Mouse (Mus musculus) stomach, embryonic 15.5 days (tissue): Measurements from ENCODE around the gene St6gal1. TPM values are rescaled to one million over a fixed set of nuclear protein-coding genes. Genes with fewer than 3 reads are reported as not detected.
A peak's percentile ranks its signal among the peaks of the same experiment; 100 is the strongest.

ENCODE experiments used
- ATAC-seq: fragments of 200-750 bp; cut with Nextera tagmentation; 2 replicates; pipeline ENCODE4 v1.8.0; 2017; ENCODE audit warnings: low read depth, moderate number of reproducible peaks, moderate TSS enrichment; ENCODE audit not compliant: insufficient read depth, low FRiP score
- H3K27ac ChIP-seq: fragments of 300-500 bp; sonication (generic); 2 replicates; pipeline ENCODE4 v1.5.1; 2015; ENCODE audit warnings: mild to moderate bottlenecking, inconsistent platforms
- H3K27me3 ChIP-seq: fragments of 300-500 bp; sonication (generic); replicated peaks from 2 replicates; pipeline ENCODE4 v1.6.1; 2015; ENCODE audit warnings: inconsistent platforms
- H3K36me3 ChIP-seq: fragments of 300-500 bp; sonication (generic); 2 replicates; pipeline ENCODE4 v1.6.1; 2015; ENCODE audit warnings: inconsistent platforms
- H3K4me1 ChIP-seq: fragments of 300-500 bp; sonication (generic); 2 replicates; pipeline ENCODE4 v1.6.1; 2015; ENCODE audit warnings: inconsistent platforms
- H3K4me2 ChIP-seq: fragments of 300-500 bp; sonication (generic); 2 replicates; pipeline ENCODE4 v1.6.1; 2015; ENCODE audit warnings: mild to moderate bottlenecking, inconsistent platforms
- H3K4me3 ChIP-seq: fragments of 300-500 bp; sonication (generic); replicated peaks from 2 replicates; pipeline ENCODE4 v1.5.1; 2015; ENCODE audit warnings: inconsistent platforms
- H3K9ac ChIP-seq: fragments of 300-500 bp; sonication (generic); 2 replicates; pipeline ENCODE4 v1.6.1; 2015; ENCODE audit warnings: inconsistent platforms
- H3K9me3 ChIP-seq: fragments of 300-500 bp; sonication (generic); 2 replicates; pipeline ENCODE4 v1.6.1; 2016; ENCODE audit warnings: inconsistent platforms
- WGBS: fragments of 180-500 bp; shearing (Covaris S2); methylation state at CpG from one replicate; pipeline ENCODE4 v1.1.7; 2015; 5-methylcytosine and 5-hydroxymethylcytosine counted together
- polyA plus RNA-seq: library from polyadenylated mRNA; unstranded; fragments of >200 nt; fragmentation: Nextera tagmentation; extraction: Ambion mirVana; gene quantifications from 2 replicates; pipeline ENCODE4 v1.2.1, GENCODE M21; 2015

St6gal1 gene
- polyA plus RNA-seq, 1 experiment from 2014 or later = 16.3 TPM

- Histone ChIP-seq H3K4me1 (peaks cover 11% of the 10 kb centered on the region; the same call in 1 of the 2 replicates), H3K4me2 (peak overlapping the region; percentile 97), H3K9ac (peak overlapping the region; percentile 58), H3K27me3 (no peaks in the 10 kb centered on the region), H3K4me3 (peak overlapping the region; percentile 64), H3K9me3 (no peaks in the 10 kb centered on the region), H3K27ac (peak overlapping the region; percentile 81), H3K36me3 (no peaks in the 10 kb centered on the region)
- WGBS = under 1% methylated on average over 44 of the region's 46 CpGs
- ATAC-seq = peak; percentile 66
These were observed 655 bp downstream of the St6gal1 start for GRCm38 (mm10) chr16:23225069-23225721.

GRCm38 (mm10) chr16:23225821-23226600 lies 1.5 kb downstream of the St6gal1 start:
- peak overlapping the region; percentile 64 for H3K4me3 ChIP-seq
- H3K27me3 ChIP-seq = no peaks in the 10 kb centered on the region
- no peaks in the 10 kb centered on the region for H3K36me3 ChIP-seq
- H3K4me2 ChIP-seq = peak overlapping the region; percentile 97
- ATAC-seq = no peak
- H3K4me1 ChIP-seq = peaks cover 11% of the 10 kb centered on the region; the same call in 1 of the 2 replicates
- peak overlapping the region; percentile 81 for H3K27ac ChIP-seq
- no peaks in the 10 kb centered on the region for H3K9me3 ChIP-seq
- peak overlapping the region; percentile 58; the same call in 1 of the 2 replicates for H3K9ac ChIP-seq
- WGBS = under 1% methylated on average over 28 of the region's 28 CpGs

GRCm38 (mm10) chr16:23226601-23227351 lies 2.2 kb downstream of the St6gal1 start:
- H3K27me3 ChIP-seq = no peaks in the 10 kb centered on the region
- peak overlapping the region; percentile 97 for H3K4me2 ChIP-seq
- H3K4me1 ChIP-seq = peaks cover 14% of the 10 kb centered on the region; the same call in 1 of the 2 replicates
- H3K36me3 ChIP-seq = no peaks in the 10 kb centered on the region
- ATAC-seq = no peak
- H3K9me3 ChIP-seq = no peaks in the 10 kb centered on the region
- H3K9ac ChIP-seq = no peak overlapping the region
- H3K27ac ChIP-seq = peak overlapping the region; percentile 81
- WGBS = 7% methylated on average over 14 of the region's 14 CpGs
- H3K4me3 ChIP-seq = peak overlapping the region; percentile 64

GRCm38 (mm10) chr16:23227851-23228250 lies 3.3 kb downstream of the St6gal1 start:
- H3K27ac ChIP-seq = no peak overlapping the region
- H3K36me3 ChIP-seq = no peaks in the 10 kb centered on the region
- no peak for ATAC-seq
- H3K4me2 ChIP-seq = peak overlapping the region; percentile 13; the same call in 1 of the 2 replicates
- 50% methylated on average over 6 of the region's 6 CpGs for WGBS
- peaks cover 22% of the 10 kb centered on the region; the same call in 1 of the 2 replicates for H3K4me1 ChIP-seq
- no peak overlapping the region for H3K4me3 ChIP-seq
- H3K9me3 ChIP-seq = no peaks in the 10 kb centered on the region
- H3K9ac ChIP-seq = no peak overlapping the region
- no peaks in the 10 kb centered on the region for H3K27me3 ChIP-seq

- Histone ChIP-seq H3K27ac (no peak overlapping the region), H3K36me3 (no peaks in the 10 kb centered on the region), H3K4me1 (peaks cover 22% of the 10 kb centered on the region; the same call in 1 of the 2 replicates), H3K9me3 (no peaks in the 10 kb centered on the region), H3K9ac (no peak overlapping the region), H3K4me2 (no peak overlapping the region), H3K27me3 (no peaks in the 10 kb centered on the region), H3K4me3 (no peak overlapping the region)
- ATAC-seq = no peak
- WGBS = 52% methylated on average over 3 of the region's 3 CpGs
These were observed 3.9 kb downstream of the St6gal1 start for GRCm38 (mm10) chr16:23228486-23228885.

- Histone ChIP-seq H3K4me3 (no peak overlapping the region), H3K4me2 (no peak overlapping the region), H3K9ac (no peak overlapping the region), H3K36me3 (no peaks in the 10 kb centered on the region), H3K4me1 (peaks cover 16% of the 10 kb centered on the region; the same call in 1 of the 2 replicates), H3K9me3 (no peaks in the 10 kb centered on the region), H3K27me3 (no peaks in the 10 kb centered on the region), H3K27ac (no peak overlapping the region)
- no peak for ATAC-seq
- WGBS = 72% methylated on average over 3 of the region's 3 CpGs
These were observed 5.4 kb downstream of the St6gal1 start for GRCm38 (mm10) chr16:23229945-23230344.

- Histone ChIP-seq H3K4me1 (peaks cover 16% of the 10 kb centered on the region; the same call in 1 of the 2 replicates), H3K4me2 (no peak overlapping the region), H3K27ac (no peak overlapping the region), H3K36me3 (no peaks in the 10 kb centered on the region), H3K4me3 (no peak overlapping the region), H3K27me3 (no peaks in the 10 kb centered on the region), H3K9me3 (no peaks in the 10 kb centered on the region), H3K9ac (no peak overlapping the region)
- ATAC-seq = no peak
- WGBS = 50% methylated on average over 4 of the region's 4 CpGs
These were observed 6.6 kb downstream of the St6gal1 start for GRCm38 (mm10) chr16:23231168-23231567.

GRCm38 (mm10) chr16:23232691-23233090 lies 8.2 kb downstream of the St6gal1 start:
- peaks cover 18% of the 10 kb centered on the region; the same call in 1 of the 2 replicates for H3K4me1 ChIP-seq
- no peak overlapping the region for H3K4me3 ChIP-seq
- no peaks in the 10 kb centered on the region for H3K9me3 ChIP-seq
- H3K36me3 ChIP-seq = no peaks in the 10 kb centered on the region
- no peak overlapping the region for H3K4me2 ChIP-seq
- H3K9ac ChIP-seq = no peak overlapping the region
- no peaks in the 10 kb centered on the region for H3K27me3 ChIP-seq
- WGBS = 40% methylated on average over 7 of the region's 7 CpGs
- no peak for ATAC-seq
- H3K27ac ChIP-seq = 0 out of 2 replicates have a peak overlapping the region, but pooled peaks have one; percentile 26

- H3K27ac ChIP-seq = peak overlapping the region; percentile 31; the same call in 1 of the 2 replicates
- H3K9ac ChIP-seq = no peak overlapping the region
- H3K36me3 ChIP-seq = no peaks in the 10 kb centered on the region
- 66% methylated on average over 10 of the region's 10 CpGs for WGBS
- peaks cover 19% of the 10 kb centered on the region; the same call in 1 of the 2 replicates for H3K4me1 ChIP-seq
- H3K4me3 ChIP-seq = no peak overlapping the region
- H3K27me3 ChIP-seq = no peaks in the 10 kb centered on the region
- ATAC-seq = no peak
- no peaks in the 10 kb centered on the region for H3K9me3 ChIP-seq
- H3K4me2 ChIP-seq = no peak overlapping the region
These were observed 9.0 kb downstream of the St6gal1 start for GRCm38 (mm10) chr16:23233496-23233895.

- H3K4me1 ChIP-seq = peaks cover 22% of the 10 kb centered on the region
- no peak for ATAC-seq
- 83% methylated on average over 5 of the region's 5 CpGs for WGBS
These were observed 10.0 kb downstream of the St6gal1 start for GRCm38 (mm10) chr16:23234557-23234956.

GRCm38 (mm10) chr16:23235173-23235694 lies 10.7 kb downstream of the St6gal1 start:
- H3K9ac ChIP-seq = no peak overlapping the region
- H3K9me3 ChIP-seq = no peaks in the 10 kb centered on the region
- no peaks in the 10 kb centered on the region for H3K27me3 ChIP-seq
- H3K4me3 ChIP-seq = no peak overlapping the region
- WGBS = 65% methylated on average over 7 of the region's 7 CpGs
- no peak for ATAC-seq
- H3K4me2 ChIP-seq = no peak overlapping the region
- H3K4me1 ChIP-seq = peaks cover 29% of the 10 kb centered on the region
- no peak overlapping the region for H3K27ac ChIP-seq
- H3K36me3 ChIP-seq = no peaks in the 10 kb centered on the region

More at GRCm38 (mm10) chr16:23234557-23234956, 10.0 kb downstream of the St6gal1 start:
- H3K4me2 ChIP-seq = no peak overlapping the region
- H3K4me3 ChIP-seq = no peak overlapping the region
- no peaks in the 10 kb centered on the region for H3K36me3 ChIP-seq
- H3K9me3 ChIP-seq = no peaks in the 10 kb centered on the region
- H3K9ac ChIP-seq = no peak overlapping the region
- no peaks in the 10 kb centered on the region for H3K27me3 ChIP-seq
- H3K27ac ChIP-seq = no peak overlapping the region
